Mouse (Mus musculus): ENCODE measurements around the gene B3glct. TPM values are rescaled to one million over a fixed set of nuclear protein-coding genes. Genes with fewer than 3 reads are reported as not detected.

Gene B3glct
- polyA plus RNA-seq, 2 experiments: 2.9 to 4.1 TPM

DNA sequence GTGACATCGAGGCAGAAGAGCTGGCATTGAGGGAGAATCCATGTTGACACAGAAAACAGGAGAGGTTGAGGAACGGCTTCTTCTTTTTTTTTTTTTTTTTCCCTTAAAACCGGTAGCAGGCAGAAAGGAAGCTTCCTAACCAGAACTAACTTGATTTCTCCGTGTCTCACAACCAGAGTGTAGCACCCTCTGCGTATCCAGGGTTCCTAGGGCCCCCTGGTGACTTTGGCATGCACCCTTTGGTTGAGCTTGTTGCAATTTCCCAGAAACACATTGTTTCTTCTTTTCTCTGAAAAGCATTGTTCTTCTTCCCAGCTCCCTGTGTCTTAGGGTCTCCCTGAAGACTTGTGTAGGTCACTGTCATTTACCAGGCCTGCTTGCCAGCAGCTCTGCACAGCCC, 73.8 kb downstream of the B3glct start:
- Histone ChIP-seq H3K9me3 (ENCODE audit: control insufficient read depth, low read length) (no peaks in the 10 kb centered on the region), H3K4me3 (ENCODE audit: insufficient read depth in 1 of 2, low read depth in 2 of 2, low read length in 2 of 2) (no peak overlapping the region), H3K9ac (replicated peaks) (no peak overlapping the region), H3K27ac (no peak overlapping the region), H3K4me2 (ENCODE audit: low read depth) (no peak overlapping the region), H3K36me3 (replicated peaks; ENCODE audit: control insufficient read depth, insufficient read depth, low read depth) (no peaks in the 10 kb centered on the region), H3K4me1 (replicated peaks; ENCODE audit: control insufficient read depth in 2 of 2, insufficient read depth in 2 of 2, low read length in 1 of 2) (no peaks in the 10 kb centered on the region), H3K27me3 (ENCODE audit: control insufficient read depth, insufficient read depth, low read length) (no peaks in the 10 kb centered on the region)
- no peak for TF ChIP-seq EP300 (IDR thresholded peaks at IDR 0.05; ENCODE audit: low read depth)
- TF ChIP-seq CTCF (IDR thresholded peaks at IDR 0.05; ENCODE audit: low read depth): no peak
- DNase-seq (ENCODE audit: low read depth in 3 of 3, low spot score in 3 of 3): no peak
- ATAC-seq (ENCODE audit: insufficient read depth): no peak
- 63% methylated on average over 5 of the region's 5 CpGs for WGBS (ENCODE audit: insufficient replicate concordance)

DNA sequence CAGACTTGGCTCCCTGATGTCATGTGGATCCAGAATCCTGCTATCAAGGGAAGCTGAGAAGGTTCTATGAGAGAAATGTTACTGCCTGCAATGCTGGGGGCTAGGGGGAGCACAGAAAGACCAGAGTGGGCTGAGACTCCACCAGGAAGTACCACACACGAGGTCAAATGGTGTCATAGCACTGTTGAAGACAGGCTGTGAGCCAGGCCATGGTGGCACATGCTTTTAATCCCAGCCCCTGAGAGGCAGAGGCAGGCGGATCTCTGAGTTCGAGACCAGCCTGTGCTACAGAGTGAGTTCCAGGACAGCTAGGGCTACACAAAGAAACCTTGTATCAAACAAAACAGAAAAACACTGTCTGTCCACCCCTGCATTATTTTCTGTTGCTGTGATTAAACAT, 75.0 kb downstream of the B3glct start:
- Histone ChIP-seq H3K9me3 (ENCODE audit: control insufficient read depth, low read length) (no peaks in the 10 kb centered on the region), H3K27ac (no peak overlapping the region), H3K4me3 (ENCODE audit: insufficient read depth in 1 of 2, low read depth in 2 of 2, low read length in 2 of 2) (no peak overlapping the region), H3K4me2 (ENCODE audit: low read depth) (no peak overlapping the region), H3K9ac (replicated peaks) (no peak overlapping the region), H3K4me1 (replicated peaks; ENCODE audit: control insufficient read depth in 2 of 2, insufficient read depth in 2 of 2, low read length in 1 of 2) (no peaks in the 10 kb centered on the region), H3K36me3 (replicated peaks; ENCODE audit: control insufficient read depth, insufficient read depth, low read depth) (no peaks in the 10 kb centered on the region), H3K27me3 (ENCODE audit: control insufficient read depth, insufficient read depth, low read length) (no peaks in the 10 kb centered on the region)
- no peak for DNase-seq (ENCODE audit: low read depth in 3 of 3, low spot score in 3 of 3)
- no peak for ATAC-seq (ENCODE audit: insufficient read depth)
- WGBS (ENCODE audit: insufficient replicate concordance): 62% methylated on average over 3 of the region's 3 CpGs
- TF ChIP-seq EP300 (IDR thresholded peaks at IDR 0.05; ENCODE audit: low read depth): no peak
- TF ChIP-seq CTCF (IDR thresholded peaks at IDR 0.05; ENCODE audit: low read depth): no peak

- Histone ChIP-seq H3K4me3 (ENCODE audit: insufficient read depth in 1 of 2, low read depth in 2 of 2, low read length in 2 of 2) (no peak overlapping the region), H3K4me1 (replicated peaks; ENCODE audit: control insufficient read depth in 2 of 2, insufficient read depth in 2 of 2, low read length in 1 of 2) (no peaks in the 10 kb centered on the region), H3K4me2 (ENCODE audit: low read depth) (no peak overlapping the region), H3K36me3 (replicated peaks; ENCODE audit: control insufficient read depth, insufficient read depth, low read depth) (no peaks in the 10 kb centered on the region), H3K9me3 (ENCODE audit: control insufficient read depth, low read length) (no peaks in the 10 kb centered on the region), H3K27me3 (ENCODE audit: control insufficient read depth, insufficient read depth, low read length) (no peaks in the 10 kb centered on the region), H3K9ac (replicated peaks) (no peak overlapping the region), H3K27ac (no peak overlapping the region)
- TF ChIP-seq CTCF (IDR thresholded peaks at IDR 0.05; ENCODE audit: low read depth) (no peak), EP300 (IDR thresholded peaks at IDR 0.05; ENCODE audit: low read depth) (no peak)
- ATAC-seq (ENCODE audit: insufficient read depth) (no peak), DNase-seq (ENCODE audit: low read depth in 3 of 3, low spot score in 3 of 3) (no peak)
- 61% methylated on average over 8 of the region's 8 CpGs for WGBS (ENCODE audit: insufficient replicate concordance)
Measured at GRCm38 (mm10) chr5:149767116-149767515, 89.1 kb downstream of the B3glct start.

DNA sequence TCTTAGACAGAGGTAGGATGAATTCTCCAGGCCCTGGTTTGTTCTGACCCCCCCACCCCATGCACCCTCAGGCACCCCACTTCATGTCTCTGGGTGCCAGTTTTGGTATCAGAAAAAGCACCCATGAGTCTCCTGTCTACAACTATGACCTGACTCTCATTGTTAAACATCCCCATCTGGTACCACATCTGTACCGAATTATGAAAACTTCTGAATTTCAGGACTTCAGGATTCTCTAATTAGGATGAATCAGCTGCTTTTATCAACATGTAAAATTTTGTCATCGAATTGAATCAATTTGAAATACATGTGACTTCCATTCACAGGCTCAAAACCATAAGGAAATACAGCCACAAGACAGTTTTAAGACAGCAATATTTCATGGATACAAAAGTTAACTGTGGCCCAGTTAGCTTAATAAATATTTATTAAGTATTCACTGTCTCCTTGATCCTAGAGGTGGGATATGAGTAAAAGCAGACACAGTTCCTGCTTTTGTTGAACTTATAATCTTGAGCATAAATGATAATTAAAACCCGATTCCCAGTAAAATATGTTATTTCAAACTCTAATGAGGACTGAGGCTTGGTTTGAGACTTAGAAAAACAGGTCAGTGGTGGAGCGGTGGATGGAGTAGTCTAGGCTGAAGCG, 89.7 kb downstream of the B3glct start:
- H3K9me3 ChIP-seq (ENCODE audit: control insufficient read depth, low read length): no peaks in the 10 kb centered on the region
- H3K27me3 ChIP-seq (ENCODE audit: control insufficient read depth, insufficient read depth, low read length): no peaks in the 10 kb centered on the region
- 65% methylated on average over 5 of the region's 5 CpGs for whole genome bisulfite sequencing (ENCODE audit: insufficient replicate concordance)
- TF ChIP-seq CTCF (IDR thresholded peaks at IDR 0.05; ENCODE audit: low read depth) (no peak), EP300 (IDR thresholded peaks at IDR 0.05; ENCODE audit: low read depth) (no peak)
- H3K4me3 ChIP-seq (ENCODE audit: insufficient read depth in 1 of 2, low read depth in 2 of 2, low read length in 2 of 2): no peak overlapping the region
- H3K4me1 ChIP-seq (replicated peaks; ENCODE audit: control insufficient read depth in 2 of 2, insufficient read depth in 2 of 2, low read length in 1 of 2): no peaks in the 10 kb centered on the region
- no peak for ATAC-seq (ENCODE audit: insufficient read depth)
- no peak for DNase-seq (ENCODE audit: low read depth in 3 of 3, low spot score in 3 of 3)
- no peaks in the 10 kb centered on the region for H3K36me3 ChIP-seq (replicated peaks; ENCODE audit: control insufficient read depth, insufficient read depth, low read depth)
- no peak overlapping the region for H3K27ac ChIP-seq
- no peak overlapping the region for H3K4me2 ChIP-seq (ENCODE audit: low read depth)
- no peak overlapping the region for H3K9ac ChIP-seq (replicated peaks)

DNA sequence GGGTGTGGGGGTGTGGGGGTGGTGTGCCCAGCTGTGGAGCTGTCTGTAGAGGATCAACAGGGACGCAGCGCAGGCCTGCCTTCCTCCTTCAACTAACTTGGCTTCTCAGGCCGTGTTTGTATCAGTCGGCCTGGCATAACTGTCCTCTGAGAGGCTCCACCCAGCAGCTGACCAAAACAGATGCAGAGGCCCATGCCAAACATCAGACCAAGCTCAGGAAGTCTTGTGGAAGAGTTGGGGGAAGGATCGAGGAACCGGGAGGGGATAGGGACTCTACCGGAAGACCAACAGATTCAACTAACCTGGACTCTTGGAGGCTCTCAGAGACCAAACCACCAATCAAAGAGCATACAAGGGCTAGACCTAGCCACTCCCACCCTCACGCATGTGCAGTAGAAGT, 91.6 kb downstream of the B3glct start:
- H3K4me3 ChIP-seq (ENCODE audit: insufficient read depth in 1 of 2, low read depth in 2 of 2, low read length in 2 of 2): no peak overlapping the region
- no peaks in the 10 kb centered on the region for H3K4me1 ChIP-seq (replicated peaks; ENCODE audit: control insufficient read depth in 2 of 2, insufficient read depth in 2 of 2, low read length in 1 of 2)
- no peaks in the 10 kb centered on the region for H3K36me3 ChIP-seq (replicated peaks; ENCODE audit: control insufficient read depth, insufficient read depth, low read depth)
- H3K4me2 ChIP-seq (ENCODE audit: low read depth): no peak overlapping the region
- H3K27ac ChIP-seq: no peak overlapping the region
- DNase-seq (ENCODE audit: low read depth in 3 of 3, low spot score in 3 of 3) (no peak), ATAC-seq (ENCODE audit: insufficient read depth) (no peak)
- no peaks in the 10 kb centered on the region for H3K27me3 ChIP-seq (ENCODE audit: control insufficient read depth, insufficient read depth, low read length)
- 85% methylated on average over 8 of the region's 8 CpGs for WGBS (ENCODE audit: insufficient replicate concordance)
- no peak overlapping the region for H3K9ac ChIP-seq (replicated peaks)
- TF ChIP-seq EP300 (IDR thresholded peaks at IDR 0.05; ENCODE audit: low read depth) (no peak), CTCF (IDR thresholded peaks at IDR 0.05; ENCODE audit: low read depth) (no peak)
- H3K9me3 ChIP-seq (ENCODE audit: control insufficient read depth, low read length): no peaks in the 10 kb centered on the region
